Comparison of ENCODE assay signal across 14 mouse cellular contexts in genomic region chr6:12544096-12544495, GRCm38 (mm10).
A peak's percentile ranks its signal among the peaks of the same experiment; 100 is the strongest.
DNase-seq lines count a peak whose midpoint lies in the region; ATAC-seq and TF ChIP-seq lines count a peak whose summit lies in the region.
"Had no signal": no experiment of that assay in that cellular context is flagged by ENCODE, and none has a peak within 500 bp of the region (broad histone marks: within the 10 kb centered on the region; RNA-seq: fewer than 3 reads in every experiment).

No protein-coding gene starts in this region.

- no peak overlapping the region for H3K4me2 ChIP-seq in intestine, embryonic 16.5 days (ENCODE audit: low read depth, low read length)
- H3K4me2 ChIP-seq in intestine, postnatal 0 days (replicated peaks; ENCODE audit: low read depth) = no peak overlapping the region
- H3K4me2 ChIP-seq: forebrain, embryonic 15.5 days; intestine, embryonic 15.5 days; liver, embryonic 13.5 days; midbrain, embryonic 11.5 days had no signal

- no peaks in the 10 kb centered on the region for H3K4me1 ChIP-seq in intestine, embryonic 16.5 days (ENCODE audit: control insufficient read depth, insufficient read depth, low read length)
- no peaks in the 10 kb centered on the region for H3K4me1 ChIP-seq in intestine, postnatal 0 days (replicated peaks; ENCODE audit: control insufficient read depth, insufficient read depth, low read length)
- H3K4me1 ChIP-seq: forebrain, embryonic 15.5 days; intestine, embryonic 15.5 days; liver, embryonic 13.5 days had no signal

- no peak overlapping the region for H3K27ac ChIP-seq in intestine, embryonic 16.5 days (ENCODE audit: low read length)
- H3K27ac ChIP-seq in intestine, postnatal 0 days (ENCODE audit: low read depth, low read length) = no peak overlapping the region
- H3K27ac ChIP-seq: forebrain, embryonic 15.5 days; intestine, embryonic 15.5 days; liver, embryonic 13.5 days had no signal

- H3K36me3 ChIP-seq in intestine, embryonic 16.5 days (ENCODE audit: control insufficient read depth, insufficient read depth, low read length) = no peaks in the 10 kb centered on the region
- no peaks in the 10 kb centered on the region for H3K36me3 ChIP-seq in intestine, postnatal 0 days (ENCODE audit: control insufficient read depth, insufficient read depth)
- H3K36me3 ChIP-seq: forebrain, embryonic 15.5 days; intestine, embryonic 15.5 days; liver, embryonic 13.5 days had no signal

- peak; percentile 30 for DNase-seq in adrenal gland, adult 2 months
- no peak for DNase-seq in adrenal gland, adult 18-20 months (ENCODE audit: low spot score in 2 of 2)
- DNase-seq in adipocyte (ENCODE audit: low spot score) = peak; percentile 46
- peak; percentile 18 for DNase-seq in kidney, postnatal 10 days
- no peak for DNase-seq in thymus, postnatal 36 days
- DNase-seq: liver, embryonic 13.5 days; right cerebral cortex, adult 18-20 months; thymus, postnatal 4 days had no signal

- 44% methylated on average over 5 of the region's 5 CpGs for WGBS in intestine, embryonic 16.5 days
- WGBS in intestine, postnatal 0 days = 29% methylated on average over 5 of the region's 5 CpGs

- no peak for TF ChIP-seq CTCF in intestine, postnatal 0 days (IDR thresholded peaks at IDR 0.05; ENCODE audit: low read depth)

- no peaks in the 10 kb centered on the region for H3K27me3 ChIP-seq in intestine, embryonic 16.5 days (replicated peaks; ENCODE audit: control insufficient read depth, insufficient read depth, low read length)
- no peaks in the 10 kb centered on the region for H3K27me3 ChIP-seq in intestine, postnatal 0 days (replicated peaks; ENCODE audit: control insufficient read depth, insufficient read depth, low read length)
- H3K27me3 ChIP-seq: intestine, embryonic 15.5 days; liver, embryonic 13.5 days had no signal

- peak; percentile 58; the same call in 1 of the 2 replicates for ATAC-seq in intestine, embryonic 16.5 days
- no peak for ATAC-seq in intestine, postnatal 0 days
- ATAC-seq in CD4-positive, CD25-positive, alpha-beta regulatory T cell, adult 4 months = no peak
- ATAC-seq: forebrain, embryonic 15.5 days; intestine, embryonic 15.5 days had no signal

- no peak overlapping the region for H3K9ac ChIP-seq in intestine, embryonic 16.5 days (ENCODE audit: low read depth, low read length)
- no peak overlapping the region for H3K9ac ChIP-seq in intestine, postnatal 0 days (ENCODE audit: low read depth, low read length)
- H3K9ac ChIP-seq: forebrain, embryonic 15.5 days; intestine, embryonic 15.5 days; liver, embryonic 13.5 days had no signal

- no peaks in the 10 kb centered on the region for H3K9me3 ChIP-seq in intestine, embryonic 16.5 days (ENCODE audit: control insufficient read depth, low read length)
- no peaks in the 10 kb centered on the region for H3K9me3 ChIP-seq in intestine, postnatal 0 days (ENCODE audit: control insufficient read depth)
- H3K9me3 ChIP-seq: forebrain, embryonic 15.5 days; intestine, embryonic 15.5 days; liver, embryonic 13.5 days had no signal

- H3K4me3 ChIP-seq in intestine, embryonic 16.5 days (ENCODE audit: low read length) = no peak overlapping the region
- H3K4me3 ChIP-seq in intestine, postnatal 0 days (ENCODE audit: low read depth, low read length) = no peak overlapping the region
- H3K4me3 ChIP-seq: forebrain, embryonic 15.5 days; intestine, embryonic 15.5 days; liver, embryonic 13.5 days had no signal

Comparison
In these comparisons a context has a peak if more than half of its experiments do, and no peak if none do; other contexts are left out.
1. DNase-seq: peak in adrenal gland, adult 2 months (single experiment), adipocyte (single experiment) and kidney, postnatal 10 days (single experiment); none in adrenal gland, adult 18-20 months (0 of 2) and thymus, postnatal 36 days (0 of 2).